In genomic region chr8:94876820-94877219, GRCm38 (mm10) we compare ENCODE assay signal across 8 mouse cellular contexts. TPM values are rescaled to one million over a fixed set of nuclear protein-coding genes. Genes with fewer than 3 reads are reported as not detected.
A peak's percentile ranks its signal among the peaks of the same experiment; 100 is the strongest.
DNase-seq lines count a peak whose midpoint lies in the region; ATAC-seq and TF ChIP-seq lines count a peak whose summit lies in the region.

No protein-coding gene starts in this region.

- H3K36me3 ChIP-seq in heart, embryonic 16.5 days (ENCODE audit: control insufficient read depth, insufficient read depth): no peaks in the 10 kb centered on the region
- H3K36me3 ChIP-seq in hindbrain, postnatal 0 days (ENCODE audit: insufficient read depth, low read length): no peaks in the 10 kb centered on the region

- H3K27ac ChIP-seq in heart, embryonic 16.5 days (ENCODE audit: low read length): peak overlapping the region; percentile 20; the same call in 1 of the 2 replicates
- peak overlapping the region; percentile 66; the same call in 1 of the 2 replicates for H3K27ac ChIP-seq in brown adipose tissue, adult 24 weeks (replicated peaks; ENCODE audit: low read depth, low read length)
- no peak overlapping the region for H3K27ac ChIP-seq in hindbrain, postnatal 0 days

- H3K9ac ChIP-seq in heart, embryonic 16.5 days (ENCODE audit: low read length): no peak overlapping the region
- H3K9ac ChIP-seq in hindbrain, postnatal 0 days (replicated peaks; ENCODE audit: low read length): no peak overlapping the region

- peaks cover 25% of the 10 kb centered on the region for H3K4me1 ChIP-seq in heart, embryonic 16.5 days (ENCODE audit: control insufficient read depth, insufficient read depth, low read length)
- peaks cover 7% of the 10 kb centered on the region; the same call in 1 of the 2 replicates for H3K4me1 ChIP-seq in brown adipose tissue, adult 24 weeks (ENCODE audit: control insufficient read depth, insufficient read depth, insufficient read length, low read length)
- H3K4me1 ChIP-seq in hindbrain, postnatal 0 days (ENCODE audit: insufficient read depth, low read length): peaks cover 17% of the 10 kb centered on the region; the same call in 1 of the 2 replicates

- DNase-seq in heart, postnatal 25 days (ENCODE audit: low spot score): no peak
- no peak for DNase-seq in hindbrain, postnatal 0 days (ENCODE audit: low spot score)
- peak; percentile 42 for DNase-seq in lung, postnatal 10 days
- DNase-seq in kidney, adult 18-20 months: no peak
- no peak for DNase-seq in frontal cortex, postnatal 25 days (ENCODE audit: low spot score in 2 of 2)
- DNase-seq in c-Kit-positive CD71-positive TER-119-positive erythroid progenitor cells, embryonic 14.5 days (ENCODE audit: low spot score): no peak

- ATAC-seq in heart, embryonic 16.5 days (replicated peaks; ENCODE audit: extremely low read depth, insufficient read depth, low FRiP score): no peak
- ATAC-seq in hindbrain, postnatal 0 days: no peak

- intact Hi-C loops in heart, postnatal 25 days (cut with DNase I): no loop called here

- H3K27me3 ChIP-seq in heart, embryonic 16.5 days (ENCODE audit: control insufficient read depth, insufficient read depth, low read length): no peaks in the 10 kb centered on the region
- H3K27me3 ChIP-seq in hindbrain, postnatal 0 days (ENCODE audit: insufficient read depth, low read length): no peaks in the 10 kb centered on the region

- no peak overlapping the region for H3K4me3 ChIP-seq in heart, embryonic 16.5 days (ENCODE audit: low read length)
- H3K4me3 ChIP-seq in brown adipose tissue, adult 24 weeks (ENCODE audit: insufficient read depth, low read depth, low read length): no peak overlapping the region
- H3K4me3 ChIP-seq in hindbrain, postnatal 0 days (ENCODE audit: low read length): no peak overlapping the region

- peak overlapping the region; percentile 95 for H3K4me2 ChIP-seq in heart, embryonic 16.5 days (ENCODE audit: low read depth, low read length)
- peak overlapping the region; percentile 99 for H3K4me2 ChIP-seq in hindbrain, postnatal 0 days (ENCODE audit: low read depth, low read length)

- no peak for TF ChIP-seq CTCF in hindbrain, postnatal 0 days (IDR thresholded peaks at IDR 0.05; ENCODE audit: low read depth)

- 45% methylated on average over 3 of the region's 3 CpGs for WGBS in heart, embryonic 16.5 days
- WGBS in hindbrain, postnatal 0 days: 56% methylated on average over 3 of the region's 3 CpGs

- no peaks in the 10 kb centered on the region for H3K9me3 ChIP-seq in heart, embryonic 16.5 days (replicated peaks; ENCODE audit: control insufficient read depth, low read length)
- no peaks in the 10 kb centered on the region for H3K9me3 ChIP-seq in hindbrain, postnatal 0 days (ENCODE audit: low read length)

RNA-seq across cellular contexts. Expression of gene Dok4, which starts 0.7 kb away (rescaled TPM):
- polyA plus RNA-seq in heart, embryonic 16.5 days (2015; fragmentation: Nextera tagmentation; extraction: Ambion mirVana): 28.9 and 33.7 TPM in 2 replicates
- 10 to 100 TPM; 17.5 to 21.4 TPM for total RNA-seq in heart, postnatal 25 days (2021)
- polyA plus RNA-seq in brown adipose tissue, adult 24 weeks (2012; ENCODE audit: insufficient read depth, insufficient read length, missing spikeins): 3.8 and 8.4 TPM in 2 replicates
- 121 and 127 TPM in 2 replicates for total RNA-seq in hindbrain, postnatal 0 days (2014; rRNA removed)
- 60.8 and 66.9 TPM in 2 replicates for polyA plus RNA-seq in hindbrain, postnatal 0 days (2015; fragmentation: Nextera tagmentation; extraction: Ambion mirVana)

RNA-seq across cellular contexts. Expression of gene Polr2c, which starts 19.6 kb away (rescaled TPM):
- polyA plus RNA-seq in heart, embryonic 16.5 days (2015; fragmentation: Nextera tagmentation; extraction: Ambion mirVana): 123 and 134 TPM in 2 replicates
- 10 to 100 TPM; 57.5 to 64.3 TPM for total RNA-seq in heart, postnatal 25 days (2021)
- polyA plus RNA-seq in brown adipose tissue, adult 24 weeks (2012; ENCODE audit: insufficient read depth, insufficient read length, missing spikeins): 55.0 and 64.8 TPM in 2 replicates
- total RNA-seq in hindbrain, postnatal 0 days (2014; rRNA removed): 65.3 and 81.6 TPM in 2 replicates
- polyA plus RNA-seq in hindbrain, postnatal 0 days (2015; fragmentation: Nextera tagmentation; extraction: Ambion mirVana): 102 TPM in 2 replicates

RNA-seq across cellular contexts. Expression of gene Ciapin1, which starts 38.7 kb away (rescaled TPM):
- 88.2 and 98.8 TPM in 2 replicates for polyA plus RNA-seq in heart, embryonic 16.5 days (2015; fragmentation: Nextera tagmentation; extraction: Ambion mirVana)
- 10 to 100 TPM; 73.7 to 80.1 TPM for total RNA-seq in heart, postnatal 25 days (2021)
- polyA plus RNA-seq in brown adipose tissue, adult 24 weeks (2012; ENCODE audit: insufficient read depth, insufficient read length, missing spikeins): 61.4 and 80.8 TPM in 2 replicates
- total RNA-seq in hindbrain, postnatal 0 days (2014; rRNA removed): 62.5 and 72.6 TPM in 2 replicates
- polyA plus RNA-seq in hindbrain, postnatal 0 days (2015; fragmentation: Nextera tagmentation; extraction: Ambion mirVana): 139 and 144 TPM in 2 replicates

RNA-seq across cellular contexts. Expression of gene Coq9, which starts 38.7 kb away (rescaled TPM):
- polyA plus RNA-seq in heart, embryonic 16.5 days (2015; fragmentation: Nextera tagmentation; extraction: Ambion mirVana): 194 and 209 TPM in 2 replicates
- 100 to 1,000 TPM; 542 TPM for total RNA-seq in heart, postnatal 25 days (2021)
- 313 and 387 TPM in 2 replicates for polyA plus RNA-seq in brown adipose tissue, adult 24 weeks (2012; ENCODE audit: insufficient read depth, insufficient read length, missing spikeins)
- 109 and 133 TPM in 2 replicates for total RNA-seq in hindbrain, postnatal 0 days (2014; rRNA removed)
- polyA plus RNA-seq in hindbrain, postnatal 0 days (2015; fragmentation: Nextera tagmentation; extraction: Ambion mirVana): 54.7 and 59.2 TPM in 2 replicates

RNA-seq across cellular contexts. Expression of gene Ccdc102a, which starts 41.1 kb away (rescaled TPM):
- polyA plus RNA-seq in heart, embryonic 16.5 days (2015; fragmentation: Nextera tagmentation; extraction: Ambion mirVana): 17.4 and 19.8 TPM in 2 replicates
- 1 to 10 TPM; 6.3 to 7.2 TPM for total RNA-seq in heart, postnatal 25 days (2021)
- 1.2 and 1.5 TPM in 2 replicates for polyA plus RNA-seq in brown adipose tissue, adult 24 weeks (2012; ENCODE audit: insufficient read depth, insufficient read length, missing spikeins)
- total RNA-seq in hindbrain, postnatal 0 days (2014; rRNA removed): 7.8 and 12.8 TPM in 2 replicates
- polyA plus RNA-seq in hindbrain, postnatal 0 days (2015; fragmentation: Nextera tagmentation; extraction: Ambion mirVana): 5.5 and 6.1 TPM in 2 replicates
